ENCODE assay signal across 18 mouse cellular contexts in genomic region chr11:34047542-34047937, GRCm38 (mm10). TPM values are rescaled to one million over a fixed set of nuclear protein-coding genes. Genes with fewer than 3 reads are reported as not detected.
DNase-seq lines count a peak whose midpoint lies in the region; ATAC-seq and TF ChIP-seq lines count a peak whose summit lies in the region.
"Had no signal": no experiment of that assay in that cellular context is flagged by ENCODE, and none has a peak within 500 bp of the region (broad histone marks: within the 10 kb centered on the region; RNA-seq: fewer than 3 reads in every experiment).

No protein-coding gene starts in this region.

- H3K9ac ChIP-seq in CH12.LX (ENCODE audit: insufficient read depth, low read depth): peak overlapping the region; percentile 74
- H3K9ac ChIP-seq in liver, embryonic 14.5 days (replicated peaks): no peak overlapping the region; the same call in 1 of the 2 replicates
- H3K9ac ChIP-seq in intestine, embryonic 15.5 days: no peak overlapping the region
- H3K9ac ChIP-seq: kidney, embryonic 15.5 days; limb, embryonic 12.5 days had no signal

- in situ Hi-C loops in CH12.LX (cut with MboI; ENCODE audit: low pct_ligation_motif_present, low pct_unique_long_range_greater_than_20kb, low sequenced_read_pairs): no loop called here

- H3K36me3 ChIP-seq in CH12.LX (replicated peaks in 1 of 2; ENCODE audit: control insufficient read depth in 1 of 2, insufficient read depth in 1 of 2, low read length in 1 of 2): peaks cover 12 to 20% of the 10 kb centered on the region in 2 experiments
- H3K36me3 ChIP-seq in liver, embryonic 14.5 days (replicated peaks; ENCODE audit: control insufficient read depth, insufficient read depth, low read depth): no peaks in the 10 kb centered on the region
- no peaks in the 10 kb centered on the region for H3K36me3 ChIP-seq in intestine, embryonic 15.5 days
- H3K36me3 ChIP-seq: kidney, embryonic 15.5 days; limb, embryonic 12.5 days; midbrain, embryonic 10.5 days had no signal

- no peak for ATAC-seq in liver, embryonic 14.5 days (ENCODE audit: insufficient read depth)
- ATAC-seq in intestine, embryonic 15.5 days: no peak
- ATAC-seq: hindbrain, postnatal 0 days had no signal

- peak overlapping the region; percentile 48 for H3K27ac ChIP-seq in layer of hippocampus, adult 2 months
- peak overlapping the region; percentile 88 for H3K27ac ChIP-seq in CH12.LX (ENCODE audit: insufficient read depth, low read depth)
- no peak overlapping the region for H3K27ac ChIP-seq in liver, embryonic 14.5 days
- no peak overlapping the region for H3K27ac ChIP-seq in intestine, embryonic 15.5 days
- H3K27ac ChIP-seq: hindbrain, postnatal 0 days; kidney, embryonic 15.5 days; limb, embryonic 12.5 days; midbrain, embryonic 10.5 days had no signal

- H3K4me3 ChIP-seq in layer of hippocampus, adult 2 months: peak overlapping the region; percentile 13
- H3K4me3 ChIP-seq in CH12.LX (replicated peaks in 1 of 3; ENCODE audit: low read depth in 2 of 3, low read length in 2 of 3, poor library complexity in 1 of 3): peak overlapping the region; percentile 58 to 78 (median 61)
- H3K4me3 ChIP-seq in liver, embryonic 14.5 days (ENCODE audit: insufficient read depth in 1 of 2, low read depth in 2 of 2, low read length in 2 of 2): peak overlapping the region; percentile 20 to 45
- no peak overlapping the region for H3K4me3 ChIP-seq in intestine, embryonic 15.5 days (replicated peaks)
- H3K4me3 ChIP-seq: kidney, embryonic 15.5 days; limb, embryonic 12.5 days; midbrain, embryonic 10.5 days had no signal

- no peak for TF ChIP-seq CTCF in layer of hippocampus, adult 2 months (conservative IDR thresholded peaks at IDR 0.05)
- TF ChIP-seq CTCF in CH12.LX (conservative IDR thresholded peaks at IDR 0.05 in 1 of 2, IDR thresholded peaks at IDR 0.05 in 1 of 2; ENCODE audit: low read depth in 2 of 2, low read length in 2 of 2): no peak
- no peak for TF ChIP-seq CTCF in liver, embryonic 14.5 days (IDR thresholded peaks at IDR 0.05; ENCODE audit: low read depth)

- H3K27me3 ChIP-seq in CH12.LX (replicated peaks): no peaks in the 10 kb centered on the region
- H3K27me3 ChIP-seq in liver, embryonic 14.5 days (ENCODE audit: control insufficient read depth, insufficient read depth, low read length): no peaks in the 10 kb centered on the region
- H3K27me3 ChIP-seq in intestine, embryonic 15.5 days (replicated peaks): no peaks in the 10 kb centered on the region
- H3K27me3 ChIP-seq: kidney, embryonic 15.5 days; limb, embryonic 12.5 days had no signal

- H3K9me3 ChIP-seq in CH12.LX (replicated peaks; ENCODE audit: low read length): no peaks in the 10 kb centered on the region
- no peaks in the 10 kb centered on the region for H3K9me3 ChIP-seq in liver, embryonic 14.5 days (ENCODE audit: control insufficient read depth, low read length)
- no peaks in the 10 kb centered on the region for H3K9me3 ChIP-seq in intestine, embryonic 15.5 days
- H3K9me3 ChIP-seq: kidney, embryonic 15.5 days; limb, embryonic 12.5 days; midbrain, embryonic 10.5 days had no signal

- dilution Hi-C loops in CH12.LX (cut with MboI; ENCODE audit: extremely low pct_ligation_motif_present, extremely low pct_unique_long_range_greater_than_20kb, low sequenced_read_pairs): no loop called here

- no peak for TF ChIP-seq EP300 in CH12.LX (IDR thresholded peaks at IDR 0.05; ENCODE audit: low read length)
- no peak for TF ChIP-seq EP300 in liver, embryonic 14.5 days (IDR thresholded peaks at IDR 0.05; ENCODE audit: low read depth)

- DNase-seq in layer of hippocampus, adult 2 months (ENCODE audit: low spot score in 2 of 2): no peak
- no peak for DNase-seq in layer of hippocampus, adult 9-11 months
- DNase-seq in 416B (ENCODE audit: low read depth): peak; percentile 57
- DNase-seq in CH12.LX (ENCODE audit: extremely low read depth): no peak
- DNase-seq in liver, embryonic 14.5 days (ENCODE audit: low read depth in 3 of 3, low spot score in 3 of 3): no peak
- no peak for DNase-seq in ovary, adult 18-20 months (ENCODE audit: low spot score)
- no peak for DNase-seq in cerebellum, adult 9-10 months
- DNase-seq: adrenal gland, postnatal 25 days; cerebellum, adult 11-12 months; right cerebral cortex, postnatal 25 days had no signal

- WGBS in liver, embryonic 14.5 days (ENCODE audit: insufficient replicate concordance): 44% methylated on average over 5 of the region's 5 CpGs
- WGBS in intestine, embryonic 15.5 days: 83% methylated on average over 5 of the region's 5 CpGs

- H3K4me2 ChIP-seq in CH12.LX (ENCODE audit: insufficient read depth, low read depth, poor library complexity, severe bottlenecking): peak overlapping the region; percentile 91
- 0 out of 2 replicates have a peak overlapping the region, but pooled peaks have one; percentile 4 for H3K4me2 ChIP-seq in liver, embryonic 14.5 days (ENCODE audit: low read depth)
- H3K4me2 ChIP-seq in intestine, embryonic 15.5 days (replicated peaks): no peak overlapping the region
- H3K4me2 ChIP-seq: kidney, embryonic 15.5 days; limb, embryonic 12.5 days had no signal

- peaks cover 25 to 76% of the 10 kb centered on the region in 2 experiments for H3K4me1 ChIP-seq in CH12.LX (ENCODE audit: control insufficient read depth in 1 of 2, insufficient read depth in 2 of 2)
- peaks cover 0 to 8% of the 10 kb centered on the region in 2 experiments; a peak in 2 of 4 replicates for H3K4me1 ChIP-seq in liver, embryonic 14.5 days (replicated peaks; ENCODE audit: control insufficient read depth in 2 of 2, insufficient read depth in 2 of 2, low read length in 1 of 2)
- no peaks in the 10 kb centered on the region for H3K4me1 ChIP-seq in intestine, embryonic 15.5 days (replicated peaks)
- H3K4me1 ChIP-seq: kidney, embryonic 15.5 days; limb, embryonic 12.5 days; midbrain, embryonic 10.5 days had no signal

- TF ChIP-seq RAD21 in CH12.LX (IDR thresholded peaks at IDR 0.05; ENCODE audit: low read depth, low read length): no peak

- peak; percentile 8; the same call in 1 of the 2 replicates for TF ChIP-seq POLR2A in CH12.LX (IDR thresholded peaks at IDR 0.05; ENCODE audit: low read depth, low read length)

- peaks cover 29% of the 10 kb centered on the region for H3K79me2 ChIP-seq in CH12.LX (replicated peaks; ENCODE audit: control insufficient read depth, extremely low read depth, insufficient read depth, poor library complexity, severe bottlenecking)

TF ChIP-seq in CH12.LX, 34 proteins besides CTCF, POLR2A, EP300 and RAD21:
- TF ChIP-seq MXI1 (IDR thresholded peaks at IDR 0.05; ENCODE audit: low read depth, low read length) (peak; percentile 72; the same call in 1 of the 2 replicates), GABPA (IDR thresholded peaks at IDR 0.05; ENCODE audit: insufficient replicate concordance, low read depth, low read length) (no peak), KAT2A (IDR thresholded peaks at IDR 0.05; ENCODE audit: insufficient replicate concordance, low read length) (no peak), BHLHE40 (IDR thresholded peaks at IDR 0.05; ENCODE audit: low read depth, low read length) (no peak), NRF1 (IDR thresholded peaks at IDR 0.05; ENCODE audit: low read depth, low read length) (0 out of 2 replicates have a peak, but pooled peaks have one; percentile 22), POLR2AphosphoS2 (IDR thresholded peaks at IDR 0.05; ENCODE audit: low read depth, low read length) (no peak), UBTF (IDR thresholded peaks at IDR 0.05; ENCODE audit: low read depth, low read length) (no peak), RCOR1 (conservative IDR thresholded peaks at IDR 0.05; ENCODE audit: low read depth, low read length) (no peak), NELFE (IDR thresholded peaks at IDR 0.05; ENCODE audit: low read depth, low read length) (no peak), ZNF384 (IDR thresholded peaks at IDR 0.05; ENCODE audit: low read depth, low read length) (no peak), JUND (conservative IDR thresholded peaks at IDR 0.05; ENCODE audit: low read depth, low read length) (no peak), SIN3A (IDR thresholded peaks at IDR 0.05; ENCODE audit: low read length) (peak; percentile 63), TCF12 (IDR thresholded peaks at IDR 0.05; ENCODE audit: low read depth, low read length) (peak; percentile 45; the same call in 1 of the 2 replicates), ZKSCAN1 (IDR thresholded peaks at IDR 0.05; ENCODE audit: borderline replicate concordance, low read depth, low read length) (no peak), TBP (conservative IDR thresholded peaks at IDR 0.05; ENCODE audit: low read depth, low read length) (peak; percentile 51; the same call in 1 of the 2 replicates), IRF4 (IDR thresholded peaks at IDR 0.05; ENCODE audit: low read depth, low read length) (no peak), MEF2A (IDR thresholded peaks at IDR 0.05; ENCODE audit: borderline replicate concordance, low read depth, low read length) (no peak)
TF ChIP-seq in CH12.LX: peak in this region for 5.

RNA-seq across cellular contexts. Expression of gene Lcp2, which starts 0.8 kb away (rescaled TPM):
- total RNA-seq in layer of hippocampus, adult 2 months (2021): 1 to 10 TPM; 3.5 TPM
- 18.3 and 19.4 TPM in 2 replicates for total RNA-seq in CH12.LX (2012; rRNA removed)
- total RNA-seq in CH12.LX (2014; rRNA removed): 5.9 and 24.0 TPM in 2 replicates
- 18.7 and 20.1 TPM in 2 replicates for polyA plus RNA-seq in CH12.LX (2012; ENCODE audit: insufficient read length, low read depth)
- 5.4 and 7.1 TPM in 2 replicates for polyA plus RNA-seq in liver, embryonic 14.5 days (2012; rRNA removed)
- 6.8 and 7.1 TPM in 2 replicates for polyA plus RNA-seq in liver, embryonic 14.5 days (2014; fragmentation: Nextera tagmentation; extraction: Ambion mirVana)
- polyA plus RNA-seq in intestine, embryonic 15.5 days (2015; fragmentation: Nextera tagmentation; extraction: Ambion mirVana): 3.6 and 3.7 TPM in 2 replicates

RNA-seq across cellular contexts. Expression of gene 4930469K13Rik, which starts 50.8 kb away (rescaled TPM):
- total RNA-seq in layer of hippocampus, adult 2 months (2021): not detected
- total RNA-seq in CH12.LX (2012; rRNA removed) (not detected in 2 replicates), CH12.LX (2014; rRNA removed) (0.42 TPM in 1 of 2 replicates, not detected in the other)
- not detected in 2 replicates for polyA plus RNA-seq in CH12.LX (2012; ENCODE audit: insufficient read length, low read depth)
- polyA plus RNA-seq in liver, embryonic 14.5 days (2012; rRNA removed): not detected in 2 replicates
- not detected in 2 replicates for polyA plus RNA-seq in liver, embryonic 14.5 days (2014; fragmentation: Nextera tagmentation; extraction: Ambion mirVana)
- not detected in 2 replicates for polyA plus RNA-seq in intestine, embryonic 15.5 days (2015; fragmentation: Nextera tagmentation; extraction: Ambion mirVana)
- total RNA-seq: adrenal gland, postnatal 25 days; heart, postnatal 10 days; layer of hippocampus, adult 8-10 months had no signal
- polyA plus RNA-seq: forebrain, embryonic 11.5 days; limb, embryonic 12.5 days; midbrain, embryonic 10.5 days had no signal

RNA-seq across cellular contexts. Expression of gene Kcnip1, which starts 54.6 kb away (rescaled TPM):
- total RNA-seq in layer of hippocampus, adult 2 months (2021): 10 to 100 TPM; 20.4 to 21.2 TPM
- total RNA-seq in CH12.LX (2012; rRNA removed) (0.04 TPM in 2 replicates), CH12.LX (2014; rRNA removed) (0.14 TPM in 1 of 2 replicates, not detected in the other)
- 0.17 TPM in 1 of 2 replicates, not detected in the other for polyA plus RNA-seq in CH12.LX (2012; ENCODE audit: insufficient read length, low read depth)
- 0.10 and 0.15 TPM in 2 replicates for polyA plus RNA-seq in liver, embryonic 14.5 days (2012; rRNA removed)
- polyA plus RNA-seq in liver, embryonic 14.5 days (2014; fragmentation: Nextera tagmentation; extraction: Ambion mirVana): 0.14 and 0.25 TPM in 2 replicates
- 8.8 and 10.2 TPM in 2 replicates for polyA plus RNA-seq in intestine, embryonic 15.5 days (2015; fragmentation: Nextera tagmentation; extraction: Ambion mirVana)
- total RNA-seq: heart, postnatal 10 days had no signal

Comparison
In these comparisons a context has a peak if more than half of its experiments do, and no peak if none do; other contexts are left out.
1. H3K27ac ChIP-seq: peak in layer of hippocampus, adult 2 months (single experiment) and CH12.LX (single experiment); none in liver, embryonic 14.5 days (single experiment) and intestine, embryonic 15.5 days (single experiment).